Mouse (Mus musculus): ENCODE data around the gene Trim7. TPM values are rescaled to one million over a fixed set of nuclear protein-coding genes. Genes with fewer than 3 reads are reported as not detected.

Gene Trim7
- polyA plus RNA-seq (2014; fragmentation: Illumina TruSeq; extraction: RNeasy Lipid Tissue Mini Kit (QIAGEN cat#74804); ENCODE audit: low read depth, low replicate concordance): 26.4 TPM

DNA sequence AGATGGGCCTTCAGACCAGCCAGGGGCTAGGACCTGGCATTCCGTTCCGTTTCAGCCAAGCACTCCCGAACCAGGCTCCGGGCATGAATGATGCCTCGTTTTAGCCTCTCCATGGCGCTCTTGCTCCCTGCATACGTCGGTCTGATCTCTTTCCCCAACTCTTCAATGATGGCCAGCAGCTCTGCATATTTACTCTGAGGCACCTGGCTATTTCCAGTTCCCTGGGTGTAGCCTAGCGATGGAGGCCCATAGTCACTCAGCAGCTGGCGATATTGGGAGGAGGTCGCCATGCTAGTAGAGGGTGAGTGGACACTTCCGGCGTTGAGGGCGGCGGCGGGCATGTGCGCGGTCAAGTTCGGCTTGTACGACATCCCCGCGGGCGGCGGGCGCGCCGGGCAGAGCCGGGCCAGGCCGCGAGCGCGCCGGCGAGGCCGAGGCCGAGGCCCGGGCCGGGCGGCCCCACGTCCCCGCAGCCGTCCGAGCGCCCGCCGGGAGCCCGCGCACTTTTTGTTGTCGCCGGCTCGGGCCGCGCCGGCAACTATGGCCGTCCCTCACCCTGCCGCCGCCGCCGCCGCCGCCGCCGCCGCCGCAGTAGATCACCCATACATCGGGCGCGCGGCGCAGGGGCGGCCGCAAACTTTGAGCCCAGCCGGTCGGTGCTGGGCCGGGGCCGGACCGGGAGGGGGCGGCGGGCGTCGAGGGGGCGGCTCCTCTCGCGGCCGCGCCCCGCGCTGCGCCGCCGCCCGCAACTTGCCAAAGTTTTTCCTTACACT is at the start of gene Trim7, which contains the start of gene Gm12184:
TSS of gene Trim7 (plus strand) at position 162 of the 773 bp plus-strand sequence.
TSS of gene Gm12184 (minus strand) at position 677 of the 773 bp plus-strand sequence.

GRCm38 (mm10) chr11:48799921-48800701 is 25.8 kb upstream of the Trim7 start, which contains the start of gene Rack1:
TSS of gene Rack1 (plus strand) at chr11:48800332.

DNA sequence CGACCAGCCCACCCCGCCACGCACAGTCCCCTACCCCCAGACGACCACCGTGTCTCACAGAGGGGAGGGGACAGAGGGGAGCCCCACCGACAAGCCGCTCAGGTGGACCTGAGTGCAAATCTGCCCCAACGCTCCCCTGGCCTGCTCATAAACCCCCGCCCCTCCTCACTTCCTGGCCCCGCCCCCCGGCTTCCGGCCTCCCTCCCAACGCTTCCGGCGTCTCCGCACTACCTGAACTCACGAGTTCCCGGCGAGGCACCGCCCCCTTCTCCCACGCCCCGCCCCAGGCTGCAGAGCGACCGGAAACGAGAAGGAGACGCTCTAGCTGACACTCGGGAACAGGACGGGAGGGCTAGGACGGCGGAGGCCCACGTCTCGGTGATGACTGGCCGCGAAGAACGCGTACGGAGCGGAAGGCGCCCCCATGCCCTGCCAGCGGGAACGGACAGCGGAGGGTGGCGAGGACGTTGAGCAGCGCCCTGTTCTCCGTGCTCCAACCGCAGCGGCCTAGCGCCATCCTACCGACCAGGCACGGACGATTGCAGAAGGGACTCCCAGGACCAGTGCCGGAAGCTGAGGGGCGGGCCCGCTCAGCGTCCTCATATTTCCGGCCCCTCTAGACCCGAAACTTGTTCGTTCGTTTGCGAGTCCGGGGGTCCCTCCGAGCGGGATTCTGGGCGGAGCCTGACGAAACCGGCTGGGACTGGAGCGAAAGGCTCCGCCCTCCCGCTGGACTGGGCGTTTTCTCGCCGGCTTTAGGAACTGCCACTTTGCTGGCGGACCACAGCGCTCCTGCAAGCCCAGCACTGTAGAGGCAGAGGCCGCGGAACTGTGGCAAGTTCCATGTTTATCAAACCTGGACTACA is 8.9 kb upstream of the Trim7 start, which contains the start of gene Trim41:
TSS of gene Trim41 (minus strand) at position 554 of the 866 bp plus-strand sequence.

GRCm38 (mm10) chr11:48871201-48871772 is 45.3 kb downstream of the Trim7 start, which contains the start of gene Irgm1:
TSS of gene Irgm1 (minus strand) at chr11:48871683.

Other genes with a start within 250 kb of the Trim7 start
- 60.1 TPM for gene Rack1, start 25.8 kb upstream of the Trim7 start, polyA plus RNA-seq (2014; fragmentation: Illumina TruSeq; extraction: RNeasy Lipid Tissue Mini Kit (QIAGEN cat#74804); ENCODE audit: low read depth, low replicate concordance)
- gene Trim41, start 8.8 kb upstream of the Trim7 start, polyA plus RNA-seq (2014; fragmentation: Illumina TruSeq; extraction: RNeasy Lipid Tissue Mini Kit (QIAGEN cat#74804); ENCODE audit: low read depth, low replicate concordance): 8.6 TPM
- gene Gm12184, start 515 bp downstream of the Trim7 start, polyA plus RNA-seq (2014; fragmentation: Illumina TruSeq; extraction: RNeasy Lipid Tissue Mini Kit (QIAGEN cat#74804); ENCODE audit: low read depth, low replicate concordance): 1.8 TPM
- 81.7 TPM for gene Irgm1, start 45.5 kb downstream of the Trim7 start, polyA plus RNA-seq (2014; fragmentation: Illumina TruSeq; extraction: RNeasy Lipid Tissue Mini Kit (QIAGEN cat#74804); ENCODE audit: low read depth, low replicate concordance)
- gene Gm5431, start 76.1 kb downstream of the Trim7 start, polyA plus RNA-seq (2014; fragmentation: Illumina TruSeq; extraction: RNeasy Lipid Tissue Mini Kit (QIAGEN cat#74804); ENCODE audit: low read depth, low replicate concordance): 0.97 TPM
- 2.3 TPM for gene Psme2b, start 120.0 kb downstream of the Trim7 start, polyA plus RNA-seq (2014; fragmentation: Illumina TruSeq; extraction: RNeasy Lipid Tissue Mini Kit (QIAGEN cat#74804); ENCODE audit: low read depth, low replicate concordance)
- 0.49 TPM for gene Olfr56, start 152.7 kb downstream of the Trim7 start, polyA plus RNA-seq (2014; fragmentation: Illumina TruSeq; extraction: RNeasy Lipid Tissue Mini Kit (QIAGEN cat#74804); ENCODE audit: low read depth, low replicate concordance)
- 2.4 TPM for gene 9930111J21Rik1, start 153.3 kb downstream of the Trim7 start, polyA plus RNA-seq (2014; fragmentation: Illumina TruSeq; extraction: RNeasy Lipid Tissue Mini Kit (QIAGEN cat#74804); ENCODE audit: low read depth, low replicate concordance)
- 0.49 TPM for gene Gm12185, start 166.1 kb downstream of the Trim7 start, polyA plus RNA-seq (2014; fragmentation: Illumina TruSeq; extraction: RNeasy Lipid Tissue Mini Kit (QIAGEN cat#74804); ENCODE audit: low read depth, low replicate concordance)
- 20.9 TPM for gene Tgtp1, start 168.0 kb downstream of the Trim7 start, polyA plus RNA-seq (2014; fragmentation: Illumina TruSeq; extraction: RNeasy Lipid Tissue Mini Kit (QIAGEN cat#74804); ENCODE audit: low read depth, low replicate concordance)
- gene 9930111J21Rik2, start 225.1 kb downstream of the Trim7 start, polyA plus RNA-seq (2014; fragmentation: Illumina TruSeq; extraction: RNeasy Lipid Tissue Mini Kit (QIAGEN cat#74804); ENCODE audit: low read depth, low replicate concordance): 12.1 TPM
- gene Tgtp2, start 238.1 kb downstream of the Trim7 start, polyA plus RNA-seq (2014; fragmentation: Illumina TruSeq; extraction: RNeasy Lipid Tissue Mini Kit (QIAGEN cat#74804); ENCODE audit: low read depth, low replicate concordance): 15.1 TPM